Mouse (Mus musculus): ENCODE results near the gene Ldhd. TPM values are rescaled to one million over a fixed set of nuclear protein-coding genes. Genes with fewer than 3 reads are reported as not detected.

The Ldhd gene
- total and polyA plus RNA-seq, 3 experiments, result 0.04 TPM; not detected in 2

DNA sequence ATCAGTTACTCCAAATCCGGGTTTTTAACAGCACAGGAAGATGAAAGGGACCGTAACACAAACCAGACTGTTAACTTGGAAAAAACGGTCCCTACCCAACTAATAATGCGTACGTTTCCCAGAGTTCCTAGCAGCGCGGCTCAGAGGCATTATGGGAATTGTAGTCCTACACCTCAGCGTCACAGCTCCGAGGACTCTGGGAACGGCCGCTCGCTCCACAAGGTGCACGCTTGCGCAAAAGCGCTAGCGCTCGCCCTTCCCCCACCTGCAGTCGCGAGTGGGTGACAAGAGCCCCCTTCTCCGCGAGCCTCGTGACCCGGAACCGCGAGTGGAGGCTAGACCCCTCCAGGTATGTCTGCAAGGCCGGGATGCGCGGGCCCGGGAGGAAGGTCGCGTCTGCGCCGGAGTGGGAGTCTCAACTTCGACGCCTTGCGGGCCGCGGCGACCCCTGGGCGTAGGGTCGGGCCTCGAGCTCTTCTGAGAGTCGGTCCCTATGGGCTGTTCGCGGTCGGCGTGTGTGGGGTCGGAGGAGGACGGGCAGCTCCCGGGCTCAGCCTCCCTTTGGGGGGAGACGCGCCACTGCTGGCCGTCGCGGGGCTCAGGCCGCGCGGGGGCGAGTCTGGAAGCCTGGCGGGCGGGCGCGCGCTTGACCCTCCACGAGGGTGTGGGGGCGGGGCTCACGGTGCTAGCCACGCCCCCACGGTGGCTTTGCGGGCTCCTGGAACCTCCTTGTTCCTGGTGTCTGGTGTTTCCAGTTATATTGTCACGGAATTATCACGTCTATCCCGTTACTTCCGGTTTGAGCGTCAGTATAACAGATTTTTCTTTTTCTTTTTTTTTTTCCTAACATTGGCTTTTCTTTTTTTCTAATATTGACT is 13.3 kb upstream of the Ldhd start, which contains the start of gene Zfp1 (continued):
- peak; percentile 84 for TF ChIP-seq ZNF384 (IDR thresholded peaks at IDR 0.05; ENCODE audit: low read depth, low read length)
- TF ChIP-seq MAFK (IDR thresholded peaks at IDR 0.05; ENCODE audit: borderline replicate concordance, low read depth, low read length), result no peak; the same call in 1 of the 2 replicates
- no peak for TF ChIP-seq POLR2AphosphoS5 (IDR thresholded peaks at IDR 0.05; ENCODE audit: borderline replicate concordance, low read depth, low read length)
- TF ChIP-seq E2F4 (IDR thresholded peaks at IDR 0.05; ENCODE audit: borderline replicate concordance, low read depth, low read length), result no peak
- peak; percentile 84 for TF ChIP-seq SIN3A (IDR thresholded peaks at IDR 0.05; ENCODE audit: low read length)

DNA sequence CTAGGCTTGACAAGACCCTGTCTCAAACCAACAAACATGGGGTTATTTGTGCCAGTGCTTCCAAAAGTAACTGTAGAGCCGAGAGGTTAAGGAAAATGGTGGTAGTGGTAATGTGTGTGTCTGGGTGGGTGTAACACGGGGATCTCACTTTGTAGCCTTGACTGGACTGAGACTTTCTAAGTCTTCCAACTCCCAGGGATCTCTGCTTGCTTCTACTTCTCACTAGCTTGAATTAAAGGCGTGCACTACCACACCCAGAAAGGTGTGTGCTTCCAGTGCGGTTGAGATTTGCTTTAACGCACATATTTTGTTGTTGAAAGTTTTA is 12.7 kb upstream of the Ldhd start:
- Histone ChIP-seq H3K27me3 (ENCODE audit: control insufficient read depth in 1 of 2, insufficient read depth in 2 of 2, low read length in 2 of 2) (no peaks in the 10 kb centered on the region), H3K9me3 (replicated peaks; ENCODE audit: insufficient read depth, low read length) (no peaks in the 10 kb centered on the region), H3K36me3 (ENCODE audit: control insufficient read depth in 1 of 2, insufficient read depth in 2 of 2, low read length in 2 of 2) (peaks cover 0 to 11% of the 10 kb centered on the region in 2 experiments; a peak in 2 of 4 replicates), H3K27ac (ENCODE audit: control insufficient read depth, low read depth, low read length) (peak overlapping the region; percentile 98), H3K4me1 (ENCODE audit: control insufficient read depth in 1 of 2, insufficient read depth in 2 of 2, low read length in 2 of 2) (peaks cover 2 to 16% of the 10 kb centered on the region in 2 experiments; a peak in 2 of 4 replicates), H3K4me3 (ENCODE audit: control insufficient read depth in 1 of 2, insufficient read depth in 1 of 2, low read depth in 2 of 2, low read length in 2 of 2) (peak overlapping the region; percentile 58 to 92), H3K9ac (ENCODE audit: control insufficient read depth, low read depth, low read length, poor library complexity, severe bottlenecking) (peak overlapping the region; percentile 69), H3K79me2 (ENCODE audit: control insufficient read depth, insufficient read depth, low read length, poor library complexity) (peaks cover 17% of the 10 kb centered on the region)
- TF ChIP-seq JUND (IDR thresholded peaks at IDR 0.05; ENCODE audit: low read depth, low read length) (no peak), TBP (IDR thresholded peaks at IDR 0.05; ENCODE audit: low read depth, low read length) (no peak), MAZ (IDR thresholded peaks at IDR 0.05; ENCODE audit: low read depth, low read length) (no peak), NELFE (IDR thresholded peaks at IDR 0.05; ENCODE audit: low read depth, low read length) (no peak; the same call in 1 of the 2 replicates), CHD2 (IDR thresholded peaks at IDR 0.05; ENCODE audit: low read length) (no peak), BHLHE40 (IDR thresholded peaks at IDR 0.05; ENCODE audit: borderline replicate concordance, low read depth, low read length) (no peak), MYB (IDR thresholded peaks at IDR 0.05; ENCODE audit: low read depth, low read length) (no peak), RAD21 (IDR thresholded peaks at IDR 0.05; ENCODE audit: low read depth, low read length) (no peak), HCFC1 (IDR thresholded peaks at IDR 0.05; ENCODE audit: low read depth, low read length) (no peak), POLR2A (IDR thresholded peaks at IDR 0.05; ENCODE audit: control insufficient read depth in 1 of 2, insufficient read depth in 1 of 2, low read depth in 1 of 2, low read length in 2 of 2, poor library complexity in 1 of 2) (no peak), SMC3 (IDR thresholded peaks at IDR 0.05; ENCODE audit: low read depth, low read length) (no peak), POLR2AphosphoS2 (IDR thresholded peaks at IDR 0.05; ENCODE audit: low read length) (no peak), ZC3H11A (IDR thresholded peaks at IDR 0.05; ENCODE audit: low read depth, low read length) (no peak), NRF1 (IDR thresholded peaks at IDR 0.05; ENCODE audit: insufficient read depth, low read depth, low read length, poor library complexity, severe bottlenecking) (no peak), E2F4 (IDR thresholded peaks at IDR 0.05; ENCODE audit: borderline replicate concordance, low read depth, low read length) (no peak)
- no peak for DNase-seq (ENCODE audit: low read depth, low spot score)

Data from MEL (cell line).